Mouse (Mus musculus): ENCODE results near the gene Prr7. TPM values are rescaled to one million over a fixed set of nuclear protein-coding genes. Genes with fewer than 3 reads are reported as not detected.
A peak's percentile ranks its signal among the peaks of the same experiment; 100 is the strongest.
"Not testable (repeated sequence)": the region's sequence is repeated elsewhere in the genome, so short reads cannot be mapped to it uniquely, and the experiment has no call there.

The Prr7 gene
- polyA plus RNA-seq, 1 experiment from 2014 or later, result 0.85 TPM

DNA sequence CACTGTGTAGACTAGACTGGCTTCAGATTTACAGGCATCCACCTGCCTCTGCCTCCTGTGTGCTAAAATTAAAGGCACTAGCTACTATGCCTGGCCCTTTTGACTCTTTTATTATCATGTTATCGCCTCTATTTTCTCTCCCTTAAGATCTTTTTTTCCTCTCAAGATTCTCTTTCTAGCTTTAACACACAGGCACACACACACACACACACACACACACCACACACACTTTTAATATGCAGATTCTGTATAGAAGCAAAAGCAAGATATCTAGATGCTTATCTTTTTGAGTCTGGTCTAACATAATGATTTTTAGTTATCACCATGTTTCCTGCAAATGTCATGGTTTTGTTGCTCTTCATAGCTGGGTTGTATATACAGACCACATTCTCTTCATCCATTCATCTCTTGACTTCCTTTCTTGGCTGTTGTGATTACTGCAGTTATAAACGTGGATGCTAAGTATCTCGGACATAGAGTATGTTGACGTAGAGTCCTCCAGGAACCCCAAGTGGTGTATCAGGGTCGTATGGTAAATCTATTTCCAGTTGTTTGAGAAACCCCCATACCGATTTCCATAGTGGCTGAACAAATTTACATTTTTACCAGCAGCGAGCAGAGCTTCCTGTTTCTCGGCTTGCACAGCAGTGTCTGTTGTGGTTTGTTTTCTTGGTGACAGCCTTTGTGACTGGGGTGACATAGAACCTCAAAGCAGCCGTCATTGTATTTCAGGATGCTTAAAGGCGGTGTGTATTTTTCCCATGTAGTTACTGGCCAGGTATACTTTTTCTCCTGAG, 32.0 kb upstream of the Prr7 start:
- H3K9ac ChIP-seq, result no peak overlapping the region
- H3K36me3 ChIP-seq, result no peaks in the 10 kb centered on the region
- no peaks in the 10 kb centered on the region for H3K4me1 ChIP-seq
- no peak overlapping the region for H3K4me3 ChIP-seq (replicated peaks)
- no peaks in the 10 kb centered on the region for H3K27me3 ChIP-seq (replicated peaks)
- H3K9me3 ChIP-seq, result no peaks in the 10 kb centered on the region
- no peak overlapping the region for H3K27ac ChIP-seq
- no peak overlapping the region for H3K4me2 ChIP-seq
- no peak for ATAC-seq (ENCODE audit: insufficient read depth, low FRiP score, low read depth)
- 62% methylated on average over 10 of the region's 10 CpGs for WGBS

GRCm38 (mm10) chr13:55437111-55437629, 26.9 kb upstream of the Prr7 start:
- not testable (repeated sequence) for H3K4me1 ChIP-seq; H3K4me3 ChIP-seq (replicated peaks); H3K4me2 ChIP-seq; H3K36me3 ChIP-seq; H3K9me3 ChIP-seq; ATAC-seq (ENCODE audit: insufficient read depth, low FRiP score, low read depth); H3K27me3 ChIP-seq (replicated peaks); H3K27ac ChIP-seq; H3K9ac ChIP-seq
- WGBS, result 79% methylated on average over 15 of the region's 15 CpGs

- H3K4me1 ChIP-seq, result peaks cover 18% of the 10 kb centered on the region
- H3K27ac ChIP-seq, result peak overlapping the region; percentile 99
- H3K9me3 ChIP-seq, result no peaks in the 10 kb centered on the region
- 29% methylated on average over 9 of the region's 9 CpGs for WGBS
- ATAC-seq (ENCODE audit: insufficient read depth, low FRiP score, low read depth), result no peak
- no peaks in the 10 kb centered on the region for H3K27me3 ChIP-seq (replicated peaks)
- H3K9ac ChIP-seq, result peak overlapping the region; percentile 2; the same call in 1 of the 2 replicates
- H3K4me2 ChIP-seq, result peak overlapping the region; percentile 75
- no peaks in the 10 kb centered on the region for H3K36me3 ChIP-seq
- H3K4me3 ChIP-seq (replicated peaks), result peak overlapping the region; percentile 74
Measured at GRCm38 (mm10) chr13:55443799-55444285, 20.2 kb upstream of the Prr7 start.

DNA sequence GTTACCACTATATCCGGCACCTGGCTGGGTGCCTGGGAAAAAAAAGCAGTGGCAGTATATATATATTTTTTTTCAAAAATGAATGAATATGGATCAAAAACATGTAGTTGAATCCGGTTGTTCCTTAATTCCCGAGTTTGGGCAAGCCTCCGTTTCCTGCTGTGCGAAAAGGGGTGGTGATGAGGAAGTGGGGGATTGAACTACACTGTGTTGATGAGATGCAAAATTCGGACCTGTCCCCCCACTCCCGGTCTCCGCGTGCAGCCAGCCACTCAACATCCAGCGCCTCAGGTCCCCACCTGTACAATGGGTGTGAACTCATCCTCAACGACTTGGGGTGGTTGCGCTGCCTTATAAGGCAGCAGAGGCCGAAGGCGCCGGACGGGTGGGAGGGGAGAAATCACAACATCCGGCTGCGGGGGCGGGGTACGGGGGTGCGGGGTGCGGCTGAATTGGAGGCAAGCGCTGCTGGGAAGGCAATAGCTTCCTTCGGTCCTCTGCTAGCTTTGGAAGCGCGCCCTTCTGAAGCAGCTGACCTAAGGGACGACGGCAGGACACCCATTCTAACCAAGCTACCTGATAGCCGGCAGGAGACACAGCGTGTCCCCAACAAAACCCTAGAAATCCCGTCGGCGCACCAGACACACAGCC, 19.7 kb upstream of the Prr7 start:
- WGBS, result under 1% methylated on average over 32 of the region's 33 CpGs
- peak; percentile 69 for ATAC-seq (ENCODE audit: insufficient read depth, low FRiP score, low read depth)
- Histone ChIP-seq H3K4me2 (peak overlapping the region; percentile 75), H3K9ac (peak overlapping the region; percentile 2; the same call in 1 of the 2 replicates), H3K36me3 (no peaks in the 10 kb centered on the region), H3K4me1 (peaks cover 23% of the 10 kb centered on the region), H3K9me3 (no peaks in the 10 kb centered on the region), H3K27ac (peak overlapping the region; percentile 99), H3K4me3 (replicated peaks) (peak overlapping the region; percentile 74), H3K27me3 (replicated peaks) (no peaks in the 10 kb centered on the region)

DNA sequence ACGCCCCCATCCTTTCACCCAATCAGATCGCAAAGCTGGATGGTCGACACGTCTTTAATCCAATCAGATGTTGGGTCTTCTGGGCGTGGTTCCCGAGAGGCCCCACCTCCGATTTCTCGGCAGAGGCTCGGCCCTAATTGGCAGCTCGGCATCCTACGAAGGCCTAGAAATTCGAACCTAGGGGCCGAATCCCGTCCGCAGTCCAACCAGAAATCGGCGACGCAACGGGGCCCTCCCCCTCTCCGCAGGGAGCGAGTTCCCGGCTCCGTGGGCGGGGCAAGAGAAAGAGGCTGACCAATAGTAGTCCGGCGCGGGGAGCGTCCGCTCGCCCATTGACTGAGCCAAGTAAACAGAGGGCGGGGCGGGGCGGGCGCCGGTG, 19.1 kb upstream of the Prr7 start, which contains the start of gene Grk6:
Gene Grk6, plus strand, starts transcription at position 136 of the 379 bp plus-strand sequence.
- H3K9me3 ChIP-seq, result no peaks in the 10 kb centered on the region
- peak within 1 kb of the TSS; percentile 74 for H3K4me3 ChIP-seq (replicated peaks)
- no peaks in the 10 kb centered on the region for H3K27me3 ChIP-seq (replicated peaks)
- H3K4me1 ChIP-seq, result peaks cover 26% of the 10 kb centered on the region
- H3K27ac ChIP-seq, result peak within 1 kb of the TSS; percentile 99
- H3K4me2 ChIP-seq, result peak within 1 kb of the TSS; percentile 83
- ATAC-seq (ENCODE audit: insufficient read depth, low FRiP score, low read depth), result peak; percentile 96
- WGBS, result under 1% methylated on average over 35 of the region's 35 CpGs
- peak within 1 kb of the TSS; percentile 89 for H3K9ac ChIP-seq
- H3K36me3 ChIP-seq, result no peaks in the 10 kb centered on the region

GRCm38 (mm10) chr13:55445361-55446091, 18.5 kb upstream of the Prr7 start:
- no peak; the same call in 1 of the 2 replicates for ATAC-seq (ENCODE audit: insufficient read depth, low FRiP score, low read depth)
- peaks cover 5% of the 10 kb centered on the region for H3K36me3 ChIP-seq
- peak overlapping the region; percentile 83 for H3K4me2 ChIP-seq
- H3K27ac ChIP-seq, result peak overlapping the region; percentile 99
- peak overlapping the region; percentile 74 for H3K4me3 ChIP-seq (replicated peaks)
- no peaks in the 10 kb centered on the region for H3K9me3 ChIP-seq
- H3K4me1 ChIP-seq, result peaks cover 29% of the 10 kb centered on the region
- WGBS, result under 1% methylated on average over 65 of the region's 66 CpGs
- H3K9ac ChIP-seq, result peak overlapping the region; percentile 89
- H3K27me3 ChIP-seq (replicated peaks), result no peaks in the 10 kb centered on the region

GRCm38 (mm10) chr13:55446483-55447105, 17.5 kb upstream of the Prr7 start:
- Histone ChIP-seq H3K4me3 (replicated peaks) (peak overlapping the region; percentile 74), H3K4me1 (peaks cover 29% of the 10 kb centered on the region), H3K27me3 (replicated peaks) (no peaks in the 10 kb centered on the region), H3K27ac (peak overlapping the region; percentile 99; the same call in 1 of the 2 replicates), H3K4me2 (peak overlapping the region; percentile 83), H3K9me3 (no peaks in the 10 kb centered on the region), H3K9ac (no peak overlapping the region), H3K36me3 (peaks cover 15% of the 10 kb centered on the region)
- no peak for ATAC-seq (ENCODE audit: insufficient read depth, low FRiP score, low read depth)
- WGBS, result 73% methylated on average over 6 of the region's 6 CpGs

DNA sequence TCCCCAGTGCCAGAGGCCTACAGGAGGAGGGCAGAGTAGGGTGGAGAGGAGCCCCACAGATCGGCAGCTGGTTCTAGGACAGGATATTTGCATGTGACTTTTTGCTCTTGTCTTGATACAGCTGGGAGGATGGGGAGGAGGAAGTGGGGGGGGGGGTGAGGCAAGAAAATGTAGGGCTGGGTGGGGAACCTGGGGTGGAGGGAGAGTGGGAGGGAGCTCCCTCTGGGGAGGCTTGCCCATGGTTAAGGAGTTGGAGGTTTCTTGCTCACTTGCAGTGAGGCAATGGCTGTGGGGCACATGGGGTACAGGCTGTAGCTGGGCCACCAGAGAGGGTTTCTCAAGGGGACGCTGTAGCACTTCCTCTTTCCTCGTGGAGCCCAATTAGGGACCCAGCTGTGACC, 16.5 kb upstream of the Prr7 start:
- Histone ChIP-seq H3K27me3 (replicated peaks) (no peaks in the 10 kb centered on the region), H3K4me3 (replicated peaks) (no peak overlapping the region), H3K9ac (no peak overlapping the region), H3K36me3 (peaks cover 24% of the 10 kb centered on the region), H3K27ac (no peak overlapping the region), H3K4me1 (peaks cover 33% of the 10 kb centered on the region), H3K4me2 (peak overlapping the region; percentile 83; the same call in 1 of the 2 replicates), H3K9me3 (no peaks in the 10 kb centered on the region)
- WGBS, result 48% methylated on average over 3 of the region's 3 CpGs
- ATAC-seq (ENCODE audit: insufficient read depth, low FRiP score, low read depth), result no peak

GRCm38 (mm10) chr13:55448131-55448530, 15.9 kb upstream of the Prr7 start:
- H3K27ac ChIP-seq, result no peak overlapping the region
- H3K9ac ChIP-seq, result no peak overlapping the region
- peaks cover 33% of the 10 kb centered on the region for H3K4me1 ChIP-seq
- H3K4me2 ChIP-seq, result no peak overlapping the region
- ATAC-seq (ENCODE audit: insufficient read depth, low FRiP score, low read depth), result no peak
- H3K4me3 ChIP-seq (replicated peaks), result no peak overlapping the region
- no peaks in the 10 kb centered on the region for H3K9me3 ChIP-seq
- no peaks in the 10 kb centered on the region for H3K27me3 ChIP-seq (replicated peaks)
- H3K36me3 ChIP-seq, result peaks cover 30% of the 10 kb centered on the region
- WGBS, result 90% methylated on average over 5 of the region's 5 CpGs

DNA sequence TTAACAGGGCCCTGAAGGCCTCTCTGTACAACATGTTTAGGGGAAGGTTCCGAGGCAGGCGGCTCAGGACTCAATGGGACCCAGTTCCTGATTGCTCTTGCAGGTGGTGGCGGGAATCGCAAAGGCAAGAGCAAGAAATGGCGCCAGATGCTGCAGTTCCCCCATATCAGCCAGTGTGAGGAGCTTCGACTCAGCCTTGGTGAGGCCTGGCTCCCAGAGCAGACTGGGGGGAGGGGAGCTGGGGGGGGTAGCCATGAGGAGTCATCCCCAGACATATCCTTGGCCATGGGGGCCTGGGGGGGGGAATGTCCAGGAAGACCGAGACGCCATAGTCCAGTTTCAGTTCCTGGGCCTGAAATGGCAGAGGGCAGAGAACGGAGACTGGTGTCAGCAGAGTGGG, 14.9 kb upstream of the Prr7 start:
- WGBS, result 91% methylated on average over 9 of the region's 9 CpGs
- no peak for ATAC-seq (ENCODE audit: insufficient read depth, low FRiP score, low read depth)

More for the DNA sequence above, 14.9 kb upstream of the Prr7 start:
- Histone ChIP-seq H3K4me3 (replicated peaks) (no peak overlapping the region), H3K27me3 (replicated peaks) (no peaks in the 10 kb centered on the region), H3K9me3 (no peaks in the 10 kb centered on the region), H3K9ac (no peak overlapping the region), H3K27ac (no peak overlapping the region), H3K4me2 (no peak overlapping the region), H3K4me1 (peaks cover 33% of the 10 kb centered on the region), H3K36me3 (peaks cover 39% of the 10 kb centered on the region)

All from stomach, embryonic 15.5 days (tissue).